Mouse (Mus musculus): Measurements from ENCODE around the gene F2rl1.

DNA sequence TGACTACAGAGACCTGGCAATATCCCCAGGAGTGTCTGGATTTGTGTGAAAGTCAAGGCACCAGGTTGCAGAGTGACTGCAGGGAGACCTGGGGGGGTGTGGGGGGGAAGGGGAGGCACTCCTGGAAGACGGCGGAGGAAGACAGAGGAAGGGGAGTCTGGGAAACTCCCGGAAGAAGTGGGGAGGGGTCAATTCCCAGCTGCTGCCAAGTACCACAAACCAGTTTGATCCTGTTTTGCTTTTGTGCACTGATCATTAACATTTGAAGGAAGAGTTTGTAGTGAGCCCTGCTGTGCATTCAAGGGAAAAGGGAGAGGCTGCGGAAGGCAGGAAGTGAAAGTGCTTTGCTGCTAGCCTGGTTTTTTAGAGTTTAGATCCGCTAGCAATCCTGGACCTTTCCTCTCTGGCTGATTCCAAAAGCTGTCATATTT, 9.1 kb upstream of the F2rl1 start:
- TF ChIP-seq CTCF (IDR thresholded peaks at IDR 0.05; ENCODE audit: control insufficient read depth, insufficient read depth, insufficient read length) (no peak), MYOD1 (IDR thresholded peaks at IDR 0.05; ENCODE audit: control insufficient read depth, insufficient read length, low read depth) (no peak), USF1 (IDR thresholded peaks at IDR 0.05; ENCODE audit: low read depth) (no peak), MAX (IDR thresholded peaks at IDR 0.05) (no peak), CEBPB (IDR thresholded peaks at IDR 0.05; ENCODE audit: low read depth) (no peak), FOSL1 (IDR thresholded peaks at IDR 0.05; ENCODE audit: insufficient read depth, low read length, poor library complexity, severe bottlenecking) (no peak), MYOG (IDR thresholded peaks at IDR 0.05; ENCODE audit: control insufficient read depth, extremely low read depth, insufficient read length) (no peak)
